Mouse (Mus musculus) ES-E14 (cell line): ENCODE results near the gene Akr1c21.
"Not testable (repeated sequence)": the region's sequence is repeated elsewhere in the genome, so short reads cannot be mapped to it uniquely, and the experiment has no call there.

Experiments used
- HCFC1 ChIP-seq: IDR thresholded peaks from 2 replicates; pipeline ENCODE4 v1.6.1; 2012; ENCODE audit warnings: low read length, inconsistent platforms, borderline replicate concordance; ENCODE audit not compliant: insufficient read depth
- ZC3H11A ChIP-seq: IDR thresholded peaks from 2 replicates; pipeline ENCODE4 v1.6.1; 2012; ENCODE audit warnings: low read depth, mild to moderate bottlenecking, inconsistent platforms, low read length, borderline replicate concordance
- ZNF384 ChIP-seq: IDR thresholded peaks from 2 replicates; pipeline ENCODE4 v1.6.1; 2012; ENCODE audit warnings: low read depth, low read length, inconsistent platforms

DNA sequence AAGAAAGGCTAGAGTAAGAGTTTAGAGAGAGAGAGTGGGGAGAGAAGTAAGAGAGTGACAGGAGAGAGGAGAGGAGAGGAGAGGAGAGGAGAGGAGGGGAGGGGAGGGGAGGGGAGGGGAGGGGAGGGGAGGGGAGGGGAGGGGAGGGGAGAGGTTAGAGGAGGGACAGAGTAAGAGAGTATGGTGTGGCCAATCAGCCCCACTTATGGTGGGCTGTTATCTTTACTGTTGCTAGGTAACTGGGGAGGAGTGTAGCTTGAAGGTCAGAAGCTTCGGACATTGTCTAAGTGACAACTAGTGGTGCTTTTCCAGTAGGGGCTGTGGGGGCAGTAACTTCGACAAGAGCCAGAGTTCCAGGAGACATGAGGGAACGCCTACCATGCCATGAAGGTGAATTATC is 29.6 kb downstream of the Akr1c21 start:
- not testable (repeated sequence) for TF ChIP-seq ZNF384, ZC3H11A, HCFC1
